23 mouse cellular contexts compared by ENCODE assay signal in the genomic region with DNA sequence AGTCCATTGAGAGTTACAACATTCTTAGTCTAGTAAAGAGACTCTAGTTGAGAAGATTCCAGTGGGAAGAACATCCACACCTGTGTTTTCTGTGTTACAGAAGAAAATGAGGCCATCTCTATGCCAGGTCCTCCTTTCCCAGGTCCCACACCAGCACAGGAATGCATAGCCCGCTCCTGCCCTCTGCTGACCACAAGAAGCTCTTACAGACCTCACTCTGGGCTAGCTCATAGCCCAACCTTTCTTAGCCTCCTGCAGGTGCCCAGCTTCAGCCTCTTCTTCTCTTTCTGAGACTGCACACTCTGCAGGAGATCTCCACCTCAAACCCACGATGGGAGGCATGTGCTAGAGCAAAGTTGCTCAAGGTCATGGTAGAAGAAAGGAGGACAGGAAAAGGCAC. TPM values are rescaled to one million over a fixed set of nuclear protein-coding genes. Genes with fewer than 3 reads are reported as not detected.
DNase-seq lines count a peak whose midpoint lies in the region; ATAC-seq and TF ChIP-seq lines count a peak whose summit lies in the region.
"Not testable (repeated sequence)": the region's sequence is repeated elsewhere in the genome, so short reads cannot be mapped to it uniquely, and the experiment has no call there.
"Had no signal": no experiment of that assay in that cellular context is flagged by ENCODE, and none has a peak within 500 bp of the region (broad histone marks: within the 10 kb centered on the region; RNA-seq: fewer than 3 reads in every experiment).

No protein-coding gene starts in this region.

- ATAC-seq in kidney, postnatal 0 days (replicated peaks; ENCODE audit: low FRiP score, low read depth): not testable (repeated sequence)
- ATAC-seq in megakaryocyte-erythroid progenitor cell, adult 5-6 weeks (replicated peaks; ENCODE audit: low FRiP score, low TSS enrichment, poor library complexity, severe bottlenecking): 0 out of 2 replicates have a peak, but pooled peaks have one; percentile 50

- peak; percentile 58 for TF ChIP-seq CTCF in kidney, postnatal 0 days (IDR thresholded peaks at IDR 0.05; ENCODE audit: low read depth)
- TF ChIP-seq CTCF in testis, adult 2 months (IDR thresholded peaks at IDR 0.05; ENCODE audit: control insufficient read depth, insufficient read depth, insufficient replicate concordance, low read depth, low read length): peak; percentile 26; the same call in 1 of the 2 replicates

- not testable (repeated sequence) for H3K27me3 ChIP-seq in kidney, postnatal 0 days (ENCODE audit: insufficient read depth, low read length); testis, adult 2 months (ENCODE audit: control insufficient read depth, insufficient read depth, low read length)

- not testable (repeated sequence) for H3K9ac ChIP-seq in kidney, postnatal 0 days (ENCODE audit: low read depth, low read length)

- WGBS in kidney, postnatal 0 days: 32% methylated on average over 2 of the region's 2 CpGs

- TF ChIP-seq POLR2A in testis, adult 2 months (IDR thresholded peaks at IDR 0.05; ENCODE audit: control insufficient read depth, low read depth, low read length): not testable (repeated sequence)

- H3K9me3 ChIP-seq in kidney, postnatal 0 days (replicated peaks; ENCODE audit: low read length): not testable (repeated sequence)

- intact Hi-C loops in left cerebral cortex, postnatal 4 days (cut with DNase I): not testable (repeated sequence)

- H3K4me2 ChIP-seq in kidney, postnatal 0 days (ENCODE audit: low read length): not testable (repeated sequence)

- DNase-seq in A20 (ENCODE audit: low read depth, low spot score): peak; percentile 23
- peak; percentile 45 for DNase-seq in ZHBTc4 (ENCODE audit: low read depth, low spot score)
- peak; percentile 18 to 24 for DNase-seq in cerebellum, postnatal 14 days
- DNase-seq in heart, adult 11 months: peak; percentile 60
- DNase-seq in kidney, postnatal 0 days (ENCODE audit: low spot score): peak; percentile 30
- DNase-seq in left cerebral cortex, postnatal 4 days: peak; percentile 5

- not testable (repeated sequence) for H3K27ac ChIP-seq in kidney, postnatal 0 days; testis, adult 2 months (ENCODE audit: control insufficient read depth, insufficient read depth, low read depth, low read length)

- H3K4me1 ChIP-seq in kidney, postnatal 0 days (replicated peaks; ENCODE audit: insufficient read depth, low read length); testis, adult 2 months (ENCODE audit: control insufficient read depth, insufficient read depth, low read length): not testable (repeated sequence)

- not testable (repeated sequence) for H3K36me3 ChIP-seq in kidney, postnatal 0 days (ENCODE audit: insufficient read depth, low read length); testis, adult 2 months (ENCODE audit: control insufficient read depth, insufficient read depth, low read length)

- H3K4me3 ChIP-seq in kidney, postnatal 0 days (replicated peaks; ENCODE audit: low read depth, low read length); testis, adult 2 months (ENCODE audit: control insufficient read depth, low read depth, low read length): not testable (repeated sequence)

RNA-seq across cellular contexts. Expression of a gene that starts 15.0 kb away (rescaled TPM):
- not detected in 2 replicates for polyA plus RNA-seq in kidney, postnatal 0 days (2015; fragmentation: Nextera tagmentation; extraction: Ambion mirVana)
- total RNA-seq in left cerebral cortex, postnatal 4 days (2021): not detected
- total RNA-seq in megakaryocyte-erythroid progenitor cell, adult 5-6 weeks (2014; fragmentation: Nextera tagmentation): not detected in 2 replicates
- total RNA-seq in megakaryocyte-erythroid progenitor cell, adult 5-6 weeks (2017): not detected in 2 replicates
- 0.12 TPM in 1 of 2 replicates, not detected in the other for polyA plus RNA-seq in testis, adult 2 months (2012; rRNA removed)
- total RNA-seq: gastrocnemius, postnatal 36 days; heart, postnatal 25 days; layer of hippocampus, adult 18-20 months; layer of hippocampus, postnatal 36 days; left cerebral cortex, postnatal 36 days had no signal
- polyA plus RNA-seq: embryonic facial prominence, embryonic 15.5 days; forebrain, embryonic 16.5 days; heart, embryonic 11.5 days; hindbrain, embryonic 13.5 days; intestine, embryonic 14.5 days; kidney, embryonic 14.5 days; midbrain, embryonic 12.5 days; neural tube, embryonic 14.5 days had no signal

RNA-seq across cellular contexts. Expression of a gene that starts 38.6 kb away (rescaled TPM):
- not detected in 2 replicates for polyA plus RNA-seq in kidney, postnatal 0 days (2015; fragmentation: Nextera tagmentation; extraction: Ambion mirVana)
- total RNA-seq in left cerebral cortex, postnatal 4 days (2021): not detected
- total RNA-seq in megakaryocyte-erythroid progenitor cell, adult 5-6 weeks (2014; fragmentation: Nextera tagmentation): not detected in 2 replicates
- total RNA-seq in megakaryocyte-erythroid progenitor cell, adult 5-6 weeks (2017): not detected in 2 replicates
- 1.1 and 1.3 TPM in 2 replicates for polyA plus RNA-seq in testis, adult 2 months (2012; rRNA removed)
- total RNA-seq: adrenal gland, postnatal 4 days; gastrocnemius, postnatal 36 days; heart, postnatal 25 days; layer of hippocampus, adult 18-20 months; layer of hippocampus, postnatal 36 days; left cerebral cortex, postnatal 36 days had no signal
- polyA plus RNA-seq: embryonic facial prominence, embryonic 15.5 days; forebrain, embryonic 16.5 days; heart, embryonic 11.5 days; hindbrain, embryonic 13.5 days; intestine, embryonic 14.5 days; kidney, embryonic 14.5 days; lung, adult 2 months; midbrain, embryonic 12.5 days; neural tube, embryonic 14.5 days had no signal

RNA-seq across cellular contexts. Expression of a gene that starts 46.2 kb away (rescaled TPM):
- polyA plus RNA-seq in kidney, postnatal 0 days (2015; fragmentation: Nextera tagmentation; extraction: Ambion mirVana): 46.3 and 46.6 TPM in 2 replicates
- 10 to 100 TPM; 50.3 to 63.4 TPM for total RNA-seq in left cerebral cortex, postnatal 4 days (2021)
- total RNA-seq in megakaryocyte-erythroid progenitor cell, adult 5-6 weeks (2014; fragmentation: Nextera tagmentation): 23.4 and 33.9 TPM in 2 replicates
- 9.5 and 13.7 TPM in 2 replicates for total RNA-seq in megakaryocyte-erythroid progenitor cell, adult 5-6 weeks (2017)
- polyA plus RNA-seq in testis, adult 2 months (2012; rRNA removed): 14.4 and 15.8 TPM in 2 replicates

RNA-seq across cellular contexts. Expression of a gene that starts 54.2 kb away (rescaled TPM):
- polyA plus RNA-seq in kidney, postnatal 0 days (2015; fragmentation: Nextera tagmentation; extraction: Ambion mirVana): 0.12 and 0.15 TPM in 2 replicates
- total RNA-seq in left cerebral cortex, postnatal 4 days (2021): 1 to 10 TPM; 4.8 to 5.4 TPM
- total RNA-seq in megakaryocyte-erythroid progenitor cell, adult 5-6 weeks (2014; fragmentation: Nextera tagmentation): 0.69 and 1.4 TPM in 2 replicates
- not detected in 2 replicates for total RNA-seq in megakaryocyte-erythroid progenitor cell, adult 5-6 weeks (2017)
- polyA plus RNA-seq in testis, adult 2 months (2012; rRNA removed): 0.14 and 0.30 TPM in 2 replicates

Comparison
In these comparisons a context has a peak if more than half of its experiments do, and no peak if none do; other contexts are left out.
1. DNase-seq: peak in every context shown above with its lines; median percentile 60 in heart, adult 11 months; 45 in ZHBTc4; 30 in kidney, postnatal 0 days; 23 in A20; 21 in cerebellum, postnatal 14 days; 5 in left cerebral cortex, postnatal 4 days.